Mouse (Mus musculus): Measurements from ENCODE around the gene Pald1. TPM values are rescaled to one million over a fixed set of nuclear protein-coding genes. Genes with fewer than 3 reads are reported as not detected.
A peak's percentile ranks its signal among the peaks of the same experiment; 100 is the strongest.

The Pald1 gene
- polyA plus RNA-seq, 1 experiment from 2014 or later = 3.7 TPM

- DNase-seq = no peak
- no peak overlapping the region for H3K9ac ChIP-seq (replicated peaks)
- H3K4me3 ChIP-seq (ENCODE audit: low read depth, low read length) = no peak overlapping the region
- 0 out of 2 replicates have a peak overlapping the region, but pooled peaks have one; percentile 84 for H3K4me2 ChIP-seq (ENCODE audit: low read depth, low read length)
- no peaks in the 10 kb centered on the region for H3K9me3 ChIP-seq (ENCODE audit: low read length)
- TF ChIP-seq EP300 (IDR thresholded peaks at IDR 0.05; ENCODE audit: low read depth) (no peak), CTCF (IDR thresholded peaks at IDR 0.05; ENCODE audit: low read depth) (no peak)
- no peaks in the 10 kb centered on the region for H3K36me3 ChIP-seq (replicated peaks; ENCODE audit: insufficient read depth, low read length)
- 56% methylated on average over 8 of the region's 8 CpGs for WGBS (ENCODE audit: insufficient replicate concordance)
- no peak for ATAC-seq
- H3K27me3 ChIP-seq (ENCODE audit: insufficient read depth, low read length) = peaks cover 11% of the 10 kb centered on the region; the same call in 1 of the 2 replicates
- H3K27ac ChIP-seq (ENCODE audit: low read depth) = no peak overlapping the region; the same call in 1 of the 2 replicates
- H3K4me1 ChIP-seq (ENCODE audit: insufficient read depth) = no peaks in the 10 kb centered on the region; the same call in 1 of the 2 replicates
These were observed 111.2 kb downstream of the Pald1 start for GRCm38 (mm10) chr10:61272089-61272626.

Other genes with a start within 250 kb of the Pald1 start
- 16.2 and 16.9 TPM in 2 replicates for gene Sgpl1, start 235.8 kb downstream of the Pald1 start, polyA plus RNA-seq (2015; fragmentation: Nextera tagmentation; extraction: Ambion mirVana)
- not detected in 2 replicates for gene Tbata, start 211.6 kb downstream of the Pald1 start, polyA plus RNA-seq (2015; fragmentation: Nextera tagmentation; extraction: Ambion mirVana)
- 0.39 and 0.46 TPM in 2 replicates for gene Adamts14, start 110.1 kb downstream of the Pald1 start, polyA plus RNA-seq (2015; fragmentation: Nextera tagmentation; extraction: Ambion mirVana)
- gene Prf1, start 85.7 kb downstream of the Pald1 start, polyA plus RNA-seq (2015; fragmentation: Nextera tagmentation; extraction: Ambion mirVana) = 0.13 and 0.21 TPM in 2 replicates
- 0.08 and 0.19 TPM in 2 replicates for gene Nodal, start 34.4 kb upstream of the Pald1 start, polyA plus RNA-seq (2015; fragmentation: Nextera tagmentation; extraction: Ambion mirVana)
- gene Eif4ebp2, start 69.1 kb upstream of the Pald1 start, polyA plus RNA-seq (2015; fragmentation: Nextera tagmentation; extraction: Ambion mirVana) = 43.6 and 46.4 TPM in 2 replicates
- 3.0 TPM in 2 replicates for gene Lrrc20, start 92.3 kb upstream of the Pald1 start, polyA plus RNA-seq (2015; fragmentation: Nextera tagmentation; extraction: Ambion mirVana)
- gene Npffr1, start 212.0 kb upstream of the Pald1 start, polyA plus RNA-seq (2015; fragmentation: Nextera tagmentation; extraction: Ambion mirVana) = not detected in 2 replicates